Mouse (Mus musculus) urinary bladder, postnatal 36 days (tissue): ENCODE measurements around the gene Galnt14.

ENCODE experiments used
- DNase-seq, 2 experiments: peaks; one replicate each; pipeline ENCODE4 v3.0.0; 2022; ENCODE audit warnings: low spot score in 2 of 2, mixed read lengths in 1 of 2

Gene Galnt14

GRCm38 (mm10) chr17:73668996-73669395 is 41.3 kb downstream of the Galnt14 start:
- no peak for DNase-seq

GRCm38 (mm10) chr17:73663237-73663636 is 47.0 kb downstream of the Galnt14 start:
- DNase-seq: no peak

GRCm38 (mm10) chr17:73658731-73659445 is 51.4 kb downstream of the Galnt14 start:
- no peak for DNase-seq

- no peak for DNase-seq
Measured at GRCm38 (mm10) chr17:73656373-73656772, 53.9 kb downstream of the Galnt14 start.

- no peak for DNase-seq
Measured at GRCm38 (mm10) chr17:73654261-73654660, 56.0 kb downstream of the Galnt14 start.

GRCm38 (mm10) chr17:73649371-73649770 is 60.9 kb downstream of the Galnt14 start:
- no peak for DNase-seq

- no peak for DNase-seq
Measured at GRCm38 (mm10) chr17:73641676-73642075, 68.6 kb downstream of the Galnt14 start.

- DNase-seq: no peak
Measured at GRCm38 (mm10) chr17:73640117-73640480, 70.2 kb downstream of the Galnt14 start.

GRCm38 (mm10) chr17:73639401-73640116 is 70.7 kb downstream of the Galnt14 start:
- DNase-seq: no peak

- no peak for DNase-seq
Measured at GRCm38 (mm10) chr17:73636988-73637387, 73.3 kb downstream of the Galnt14 start.

GRCm38 (mm10) chr17:73634896-73635295 is 75.4 kb downstream of the Galnt14 start:
- no peak for DNase-seq

GRCm38 (mm10) chr17:73633991-73634710 is 76.1 kb downstream of the Galnt14 start:
- DNase-seq: no peak

- DNase-seq: no peak
Measured at GRCm38 (mm10) chr17:73628263-73628914, 81.9 kb downstream of the Galnt14 start.

GRCm38 (mm10) chr17:73626912-73627311 is 83.3 kb downstream of the Galnt14 start:
- no peak for DNase-seq

GRCm38 (mm10) chr17:73620049-73620448 is 90.2 kb downstream of the Galnt14 start:
- no peak for DNase-seq

GRCm38 (mm10) chr17:73602552-73603478 is 107.4 kb downstream of the Galnt14 start:
- DNase-seq: no peak

GRCm38 (mm10) chr17:73599923-73600322 is 110.3 kb downstream of the Galnt14 start:
- no peak for DNase-seq

- peak in 1 of 2 experiments; percentile 10 for DNase-seq
Measured at GRCm38 (mm10) chr17:73592081-73592480, 118.2 kb downstream of the Galnt14 start.

- DNase-seq: no peak
Measured at GRCm38 (mm10) chr17:73587573-73587972, 122.7 kb downstream of the Galnt14 start.

GRCm38 (mm10) chr17:73574186-73574585 is 136.1 kb downstream of the Galnt14 start:
- DNase-seq: no peak

GRCm38 (mm10) chr17:73572881-73573280 is 137.4 kb downstream of the Galnt14 start:
- DNase-seq: no peak
